Mouse (Mus musculus) kidney, embryonic 15.5 days (tissue): ENCODE results near the gene Chrng. TPM values are rescaled to one million over a fixed set of nuclear protein-coding genes. Genes with fewer than 3 reads are reported as not detected.
A peak's percentile ranks its signal among the peaks of the same experiment; 100 is the strongest.

Experiments used
- ATAC-seq: fragments of 200-750 bp; cut with Nextera tagmentation; replicated peaks from 2 replicates; pipeline ENCODE4 v1.8.0; 2017; ENCODE audit warnings: moderate TSS enrichment; ENCODE audit not compliant: low FRiP score
- H3K27ac ChIP-seq: fragments of 300-500 bp; sonication (generic); 2 replicates; pipeline ENCODE4 v1.5.1; 2015; ENCODE audit warnings: mild to moderate bottlenecking, inconsistent platforms
- H3K27me3 ChIP-seq: fragments of 300-500 bp; sonication (generic); 2 replicates; pipeline ENCODE4 v1.6.1; 2015; ENCODE audit warnings: inconsistent platforms
- H3K36me3 ChIP-seq: fragments of 300-500 bp; sonication (generic); 2 replicates; pipeline ENCODE4 v1.6.1; 2015; ENCODE audit warnings: inconsistent platforms
- H3K4me1 ChIP-seq: fragments of 300-500 bp; sonication (generic); 2 replicates; pipeline ENCODE4 v1.6.1; 2015; ENCODE audit warnings: inconsistent platforms
- H3K4me2 ChIP-seq: fragments of 300-500 bp; sonication (generic); 2 replicates; pipeline ENCODE4 v1.6.1; 2015; ENCODE audit warnings: moderate library complexity, mild to moderate bottlenecking, inconsistent platforms
- H3K4me3 ChIP-seq: fragments of 300-500 bp; sonication (generic); replicated peaks from 2 replicates; pipeline ENCODE4 v1.5.1; 2015; ENCODE audit warnings: mild to moderate bottlenecking, inconsistent platforms
- H3K9ac ChIP-seq: fragments of 300-500 bp; sonication (generic); 2 replicates; pipeline ENCODE4 v1.6.1; 2015; ENCODE audit warnings: mild to moderate bottlenecking, inconsistent platforms
- H3K9me3 ChIP-seq: fragments of 300-500 bp; sonication (generic); replicated peaks from 2 replicates; pipeline ENCODE4 v1.6.1; 2016; ENCODE audit warnings: inconsistent platforms
- WGBS: fragments of 180-500 bp; shearing (Covaris S2); methylation state at CpG from one replicate; pipeline ENCODE4 v1.1.7; 2015; ENCODE audit warnings: mixed read lengths; 5-methylcytosine and 5-hydroxymethylcytosine counted together
- polyA plus RNA-seq: library from polyadenylated mRNA; unstranded; fragments of >200 nt; fragmentation: Nextera tagmentation; extraction: Ambion mirVana; gene quantifications from 2 replicates; pipeline ENCODE4 v1.2.1, GENCODE M21; 2015

Gene Chrng
- polyA plus RNA-seq, 1 experiment from 2014 or later, result 2.0 TPM

DNA sequence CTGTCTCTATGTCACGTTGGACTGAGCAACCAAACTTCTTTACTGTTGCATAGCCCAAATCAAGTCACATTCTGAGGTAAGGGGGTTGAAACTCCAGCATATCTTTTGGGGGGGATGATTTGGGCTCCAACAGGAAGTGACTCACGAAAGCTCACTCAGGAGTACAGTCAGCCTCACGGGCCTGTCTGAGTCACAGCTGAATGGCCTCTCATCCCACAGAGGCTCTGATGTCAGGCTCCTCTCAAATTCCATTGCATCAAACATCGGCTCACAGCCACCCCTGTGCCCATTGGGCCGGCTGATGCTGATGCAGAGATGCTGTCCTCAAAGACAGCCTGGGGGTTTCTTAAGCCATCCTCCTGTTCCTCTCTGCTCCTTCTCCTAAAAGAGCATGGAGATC is 23.6 kb upstream of the Chrng start:
- Histone ChIP-seq H3K4me3 (no peak overlapping the region), H3K27me3 (peaks cover 59% of the 10 kb centered on the region), H3K36me3 (no peaks in the 10 kb centered on the region), H3K9ac (no peak overlapping the region), H3K4me2 (no peak overlapping the region), H3K9me3 (no peaks in the 10 kb centered on the region), H3K4me1 (peaks cover 30% of the 10 kb centered on the region), H3K27ac (no peak overlapping the region)
- ATAC-seq, result no peak
- 23% methylated on average over 5 of the region's 5 CpGs for WGBS

DNA sequence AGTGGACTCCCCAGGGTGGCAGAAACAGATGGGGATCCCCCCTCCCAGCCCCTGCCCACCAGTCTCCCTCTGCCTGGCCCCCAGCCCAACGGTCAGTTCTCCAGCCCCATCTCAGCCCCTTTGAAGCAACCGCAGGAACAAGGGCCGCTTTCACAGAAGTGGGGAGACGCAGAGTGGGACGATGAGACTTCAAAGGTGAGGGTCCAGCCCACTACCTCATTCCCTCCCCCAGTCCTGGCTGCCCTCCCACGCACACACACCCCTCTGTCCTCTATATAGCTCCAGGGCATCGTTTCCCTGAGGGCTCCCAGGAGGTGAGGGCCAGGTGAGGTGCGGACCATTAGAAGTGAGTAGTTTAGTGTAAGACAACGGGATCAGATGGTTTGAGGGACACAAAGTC is 21.4 kb upstream of the Chrng start, which contains the start of gene Prss56:
TSS of gene Prss56 (plus strand) at position 301 of the 400 bp plus-strand sequence.
- no peak for ATAC-seq
- H3K36me3 ChIP-seq, result no peaks in the 10 kb centered on the region
- H3K9me3 ChIP-seq, result no peaks in the 10 kb centered on the region
- H3K9ac ChIP-seq, result no peak within 1 kb of the TSS
- H3K27me3 ChIP-seq, result peaks cover 74% of the 10 kb centered on the region
- no peak within 1 kb of the TSS for H3K4me2 ChIP-seq
- H3K4me3 ChIP-seq, result no peak within 1 kb of the TSS
- H3K27ac ChIP-seq, result no peak within 1 kb of the TSS
- WGBS, result 26% methylated on average over 9 of the region's 9 CpGs
- H3K4me1 ChIP-seq, result peaks cover 36% of the 10 kb centered on the region

DNA sequence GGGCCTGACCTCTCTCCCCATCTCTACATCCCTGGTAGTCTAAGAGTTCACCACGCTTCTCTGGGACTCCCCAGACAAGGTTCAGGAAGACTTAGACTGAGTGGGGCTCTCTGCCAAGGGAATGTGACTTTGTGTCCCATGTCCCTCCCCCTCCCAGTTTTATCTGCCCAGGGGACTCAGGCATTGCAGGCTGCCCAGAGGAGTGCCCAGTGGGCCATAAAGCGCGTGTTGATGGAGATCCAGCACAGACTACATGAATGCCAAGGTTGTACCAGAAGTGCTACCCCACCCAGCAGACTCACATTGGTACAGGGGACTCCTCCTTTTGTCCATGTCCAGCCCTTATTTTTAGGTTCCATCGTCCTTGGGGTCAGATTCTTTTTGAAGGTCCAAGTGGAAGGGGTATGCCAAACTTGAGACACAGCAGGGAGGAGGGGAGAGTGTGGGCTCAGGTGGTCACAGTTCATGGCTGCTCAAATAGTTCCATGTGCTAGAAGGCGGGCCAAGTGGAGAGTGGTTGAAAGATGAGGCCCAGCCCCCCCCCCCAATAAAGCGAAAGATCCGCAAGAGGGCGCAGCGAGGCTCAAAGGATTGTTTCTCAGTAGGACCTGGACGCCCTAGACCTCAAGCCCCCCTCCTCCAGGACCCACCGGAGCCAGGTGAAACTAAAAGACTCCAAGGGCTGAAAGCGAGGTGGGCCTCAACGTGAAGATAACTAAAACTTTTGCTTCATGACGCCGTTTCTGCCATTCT is 20.3 kb upstream of the Chrng start:
- no peak overlapping the region for H3K9ac ChIP-seq
- WGBS, result 28% methylated on average over 15 of the region's 15 CpGs
- peaks cover 36% of the 10 kb centered on the region for H3K4me1 ChIP-seq
- H3K9me3 ChIP-seq, result no peaks in the 10 kb centered on the region
- no peaks in the 10 kb centered on the region for H3K36me3 ChIP-seq
- H3K27me3 ChIP-seq, result peaks cover 85% of the 10 kb centered on the region
- peak overlapping the region; percentile 45 for H3K4me2 ChIP-seq
- no peak overlapping the region for H3K27ac ChIP-seq
- no peak for ATAC-seq
- H3K4me3 ChIP-seq, result peak overlapping the region; percentile 13; the same call in 1 of the 2 replicates

DNA sequence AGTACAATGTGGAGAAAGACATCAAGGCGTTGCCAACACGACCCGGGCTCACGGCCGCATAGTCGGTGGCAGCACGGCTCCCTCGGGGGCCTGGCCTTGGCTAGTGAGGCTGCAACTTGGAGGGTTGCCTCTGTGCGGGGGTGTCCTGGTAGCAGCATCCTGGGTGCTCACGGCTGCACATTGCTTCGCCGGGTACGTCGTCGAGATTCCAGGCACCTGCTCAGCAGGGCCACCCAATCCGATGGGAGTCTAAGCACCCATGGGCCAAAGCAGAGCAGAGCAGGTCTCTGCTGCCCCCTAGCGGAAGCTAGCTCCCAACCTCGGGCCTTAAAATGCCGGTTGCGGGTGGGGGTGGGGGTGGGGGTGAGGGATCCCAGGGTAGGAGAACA is 19.7 kb upstream of the Chrng start:
- Histone ChIP-seq H3K4me1 (peaks cover 36% of the 10 kb centered on the region), H3K9ac (no peak overlapping the region), H3K9me3 (no peaks in the 10 kb centered on the region), H3K27ac (no peak overlapping the region), H3K4me2 (peak overlapping the region; percentile 45), H3K36me3 (no peaks in the 10 kb centered on the region), H3K4me3 (peak overlapping the region; percentile 13; the same call in 1 of the 2 replicates), H3K27me3 (peaks cover 90% of the 10 kb centered on the region)
- 11% methylated on average over 20 of the region's 20 CpGs for WGBS
- no peak for ATAC-seq

DNA sequence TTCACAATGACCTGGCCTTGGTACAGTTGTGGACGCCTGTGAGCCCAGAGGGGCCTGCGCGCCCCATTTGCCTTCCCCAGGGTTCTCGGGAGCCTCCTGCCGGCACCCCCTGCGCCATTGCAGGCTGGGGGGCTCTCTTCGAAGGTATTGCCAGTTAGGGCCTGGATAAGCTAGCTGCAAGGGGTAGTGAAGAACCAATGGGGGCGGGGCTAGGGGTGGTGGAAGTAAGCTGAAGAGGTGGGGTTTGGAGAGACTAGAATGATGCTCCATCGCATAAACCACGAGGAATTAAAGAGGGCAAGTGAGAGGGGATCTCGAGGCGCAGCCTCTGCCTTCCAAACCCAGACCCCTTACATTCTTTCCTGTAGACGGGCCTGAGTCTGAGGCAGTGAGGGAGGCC is 18.9 kb upstream of the Chrng start:
- WGBS, result 7% methylated on average over 13 of the region's 13 CpGs
- Histone ChIP-seq H3K27ac (no peak overlapping the region), H3K4me1 (peaks cover 39% of the 10 kb centered on the region), H3K4me2 (peak overlapping the region; percentile 98; the same call in 1 of the 2 replicates), H3K36me3 (no peaks in the 10 kb centered on the region), H3K4me3 (no peak overlapping the region), H3K9me3 (no peaks in the 10 kb centered on the region), H3K9ac (no peak overlapping the region), H3K27me3 (peaks cover 84% of the 10 kb centered on the region)
- ATAC-seq, result 0 out of 2 replicates have a peak, but pooled peaks have one; percentile 3

DNA sequence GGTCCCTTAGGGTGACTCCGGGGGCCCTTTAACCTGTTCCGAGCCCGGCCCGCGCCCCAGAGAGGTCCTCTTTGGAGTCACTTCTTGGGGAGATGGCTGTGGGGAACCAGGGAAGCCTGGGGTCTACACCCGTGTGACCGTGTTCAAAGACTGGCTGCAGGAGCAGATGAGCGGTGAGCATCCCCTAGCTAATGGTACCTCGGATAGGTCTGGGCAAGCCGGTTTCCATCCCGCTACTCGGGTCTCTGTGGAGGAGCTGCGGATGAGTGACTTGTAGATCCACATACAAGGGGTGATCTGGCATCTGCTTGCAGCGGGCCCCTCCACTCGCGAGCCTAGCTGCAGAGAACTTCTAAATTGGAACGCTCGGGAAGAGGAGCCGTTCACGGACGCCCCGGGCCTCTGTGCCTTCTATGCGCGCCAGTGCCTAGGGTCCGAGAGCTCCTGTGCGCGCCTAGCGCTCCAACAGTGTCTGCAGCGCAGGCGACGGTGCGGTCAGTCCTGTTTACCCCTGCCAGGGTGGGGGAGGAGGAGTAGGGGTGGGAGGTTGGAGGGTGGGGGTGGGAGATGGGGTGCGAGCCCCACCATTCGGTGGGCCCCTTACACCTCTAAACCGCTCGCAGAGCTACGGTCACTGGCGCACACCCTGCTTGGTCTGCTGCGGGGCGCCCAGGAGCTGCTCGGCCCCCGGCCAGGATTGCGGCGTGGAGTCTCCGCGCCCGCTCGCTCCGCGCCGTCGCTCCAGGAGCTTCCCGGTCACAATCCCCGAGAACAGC is 18.0 kb upstream of the Chrng start:
- Histone ChIP-seq H3K36me3 (no peaks in the 10 kb centered on the region), H3K4me2 (peak overlapping the region; percentile 98), H3K4me1 (peaks cover 40% of the 10 kb centered on the region), H3K27me3 (peaks cover 79% of the 10 kb centered on the region), H3K9me3 (no peaks in the 10 kb centered on the region), H3K4me3 (peak overlapping the region; percentile 57), H3K9ac (peak overlapping the region; percentile 50), H3K27ac (no peak overlapping the region)
- peak; percentile 31 for ATAC-seq
- WGBS, result 2% methylated on average over 54 of the region's 54 CpGs

DNA sequence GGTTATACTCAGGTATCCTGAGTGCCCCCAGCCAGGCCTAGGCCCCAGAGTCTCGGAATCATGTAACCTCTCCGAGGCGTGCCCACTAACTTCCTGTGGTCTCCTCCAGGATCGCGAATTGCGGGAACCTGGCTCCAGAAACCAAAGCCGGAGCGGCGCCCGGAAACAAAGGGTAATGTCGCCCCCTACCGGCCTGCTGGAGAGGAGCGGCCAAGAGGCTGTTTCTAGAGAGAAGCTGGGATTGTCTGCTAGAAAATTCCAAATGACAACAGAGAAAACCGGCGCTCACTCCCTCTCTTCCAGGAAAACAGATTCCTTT is 17.5 kb upstream of the Chrng start:
- 0% methylated on average over 15 of the region's 15 CpGs for WGBS

DNA sequence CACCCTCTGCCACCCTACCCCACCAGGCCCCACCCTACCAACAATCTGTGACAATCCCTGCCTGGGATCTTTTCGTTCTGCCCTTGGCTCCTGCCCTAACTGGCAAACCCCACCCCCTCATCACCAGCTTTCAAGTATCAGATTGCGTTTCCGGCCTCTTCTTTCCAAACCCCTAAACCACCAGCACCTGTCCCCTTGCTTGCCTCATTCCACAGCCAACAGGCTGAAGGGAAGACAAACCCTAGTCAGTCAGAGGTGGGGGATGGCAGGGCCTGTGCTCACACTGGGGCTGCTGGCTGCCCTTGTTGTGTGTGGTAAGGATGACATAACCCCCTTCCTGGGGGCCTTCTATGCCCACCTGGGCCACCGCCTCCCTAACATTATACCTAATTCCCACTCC is 14.0 kb upstream of the Chrng start, which contains the start of gene Chrnd:
TSS of gene Chrnd (plus strand) at position 179 of the 400 bp plus-strand sequence.
- WGBS, result 18% methylated on average over 4 of the region's 4 CpGs
- no peak within 1 kb of the TSS for H3K27ac ChIP-seq
- H3K4me2 ChIP-seq, result no peak within 1 kb of the TSS
- H3K36me3 ChIP-seq, result no peaks in the 10 kb centered on the region
- H3K27me3 ChIP-seq, result peaks cover 39% of the 10 kb centered on the region
- no peak within 1 kb of the TSS for H3K9ac ChIP-seq
- H3K4me1 ChIP-seq, result peaks cover 20% of the 10 kb centered on the region
- H3K4me3 ChIP-seq, result no peak within 1 kb of the TSS
- no peaks in the 10 kb centered on the region for H3K9me3 ChIP-seq
- peak; percentile 34; the same call in 1 of the 2 replicates for ATAC-seq

More for the DNA sequence above, 17.5 kb upstream of the Chrng start:
- Histone ChIP-seq H3K36me3 (no peaks in the 10 kb centered on the region), H3K9ac (peak overlapping the region; percentile 50), H3K27me3 (peaks cover 73% of the 10 kb centered on the region), H3K4me3 (peak overlapping the region; percentile 57), H3K4me1 (peaks cover 40% of the 10 kb centered on the region), H3K4me2 (peak overlapping the region; percentile 98), H3K9me3 (no peaks in the 10 kb centered on the region), H3K27ac (no peak overlapping the region)
- peak; percentile 19 for ATAC-seq

DNA sequence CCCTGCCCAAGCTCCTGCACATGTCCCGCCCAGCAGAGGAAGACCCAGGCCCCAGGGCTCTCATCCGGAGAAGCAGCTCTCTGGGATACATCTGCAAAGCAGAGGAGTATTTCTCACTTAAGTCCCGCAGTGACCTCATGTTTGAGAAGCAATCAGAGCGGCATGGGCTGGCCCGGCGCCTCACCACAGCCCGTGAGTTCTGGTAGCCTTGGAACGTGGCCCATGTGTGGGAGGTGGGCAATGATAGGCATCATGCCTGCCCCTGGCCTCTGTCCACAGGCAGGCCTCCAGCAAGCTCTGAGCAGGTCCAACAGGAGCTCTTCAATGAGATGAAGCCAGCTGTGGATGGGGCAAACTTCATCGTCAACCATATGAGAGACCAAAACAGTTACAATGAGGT is 7.2 kb upstream of the Chrng start:
- Histone ChIP-seq H3K4me3 (no peak overlapping the region), H3K27ac (no peak overlapping the region), H3K9ac (no peak overlapping the region), H3K9me3 (no peaks in the 10 kb centered on the region), H3K4me2 (no peak overlapping the region), H3K27me3 (0 out of 2 replicates have a peak, but pooled peaks cover 9% of the 10 kb centered on the region), H3K4me1 (peaks cover 10% of the 10 kb centered on the region), H3K36me3 (no peaks in the 10 kb centered on the region)
- 77% methylated on average over 9 of the region's 9 CpGs for WGBS
- no peak for ATAC-seq

DNA sequence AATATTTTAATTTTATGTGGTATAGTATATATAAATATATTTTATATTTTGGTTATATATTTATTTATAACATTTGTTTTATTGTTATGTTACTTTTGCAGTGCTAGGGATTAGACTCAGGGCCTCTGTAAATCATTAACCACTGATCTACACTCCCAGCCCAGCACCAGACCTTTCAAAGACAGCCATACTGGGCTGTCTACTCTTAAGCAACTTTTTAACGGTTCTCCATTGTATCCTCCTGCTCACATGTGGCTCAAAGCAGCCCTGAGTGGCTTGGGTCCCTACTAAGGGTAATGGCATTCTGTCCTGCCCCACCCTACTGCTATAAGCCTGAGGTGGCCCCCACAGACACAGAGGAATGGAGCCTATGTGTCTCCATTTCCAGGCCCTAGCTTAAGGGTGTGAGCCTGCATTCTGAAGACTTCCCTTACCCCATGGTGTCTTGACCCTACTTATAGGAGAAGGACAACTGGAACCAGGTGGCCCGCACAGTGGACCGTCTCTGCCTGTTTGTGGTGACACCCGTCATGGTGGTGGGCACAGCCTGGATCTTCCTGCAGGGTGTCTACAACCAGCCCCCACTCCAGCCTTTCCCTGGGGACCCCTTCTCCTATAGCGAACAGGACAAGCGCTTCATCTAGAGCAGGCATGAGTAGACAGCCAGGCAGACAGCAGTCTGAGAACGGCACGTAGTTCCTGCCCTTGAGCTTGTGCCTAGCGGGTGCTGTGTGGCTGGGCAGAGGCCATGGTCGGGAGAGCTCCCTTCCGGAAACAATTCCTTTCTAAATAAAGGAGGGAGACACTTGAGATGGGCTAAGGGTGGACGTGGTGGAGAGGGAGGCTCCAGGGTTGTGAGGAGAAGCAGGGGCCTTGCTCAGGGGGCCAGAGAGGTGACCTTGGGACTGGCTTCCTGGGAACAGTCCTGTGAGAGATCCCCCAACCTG is 6.1 kb upstream of the Chrng start:
- Histone ChIP-seq H3K27me3 (0 out of 2 replicates have a peak, but pooled peaks cover 9% of the 10 kb centered on the region), H3K4me2 (no peak overlapping the region), H3K9me3 (no peaks in the 10 kb centered on the region), H3K9ac (no peak overlapping the region), H3K4me1 (peaks cover 10% of the 10 kb centered on the region), H3K27ac (no peak overlapping the region), H3K36me3 (no peaks in the 10 kb centered on the region), H3K4me3 (no peak overlapping the region)
- WGBS, result 63% methylated on average over 12 of the region's 12 CpGs
- ATAC-seq, result peak; percentile 61

DNA sequence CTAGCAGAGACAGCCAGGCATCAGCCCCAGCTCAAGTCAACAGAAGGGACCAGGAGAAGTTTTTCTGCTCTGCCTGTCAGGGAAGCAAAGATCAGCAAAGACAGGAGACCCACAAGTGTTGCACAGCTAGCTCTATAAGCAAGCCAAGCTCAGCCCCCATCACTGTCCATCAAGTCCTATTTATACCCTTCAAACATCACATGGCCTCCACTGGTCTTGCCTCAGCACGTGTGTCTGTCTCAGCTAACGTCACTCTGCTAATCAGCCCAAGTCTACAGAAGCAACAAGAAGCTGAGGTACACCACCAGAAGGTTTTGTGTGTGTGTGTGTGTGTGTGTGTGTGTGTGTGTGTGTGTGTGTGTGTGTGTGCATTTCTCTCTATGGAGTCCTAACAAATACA is 3.6 kb upstream of the Chrng start:
- ATAC-seq, result no peak
- H3K4me1 ChIP-seq, result peaks cover 16% of the 10 kb centered on the region

More for the DNA sequence above, 3.6 kb upstream of the Chrng start:
- WGBS, result 54% methylated on average over 2 of the region's 2 CpGs
- Histone ChIP-seq H3K4me2 (no peak overlapping the region), H3K27me3 (peaks cover 13% of the 10 kb centered on the region; the same call in 1 of the 2 replicates), H3K9me3 (no peaks in the 10 kb centered on the region), H3K27ac (no peak overlapping the region), H3K9ac (no peak overlapping the region), H3K36me3 (no peaks in the 10 kb centered on the region), H3K4me3 (no peak overlapping the region)
